Mouse (Mus musculus): ENCODE measurements around the gene Scn5a.

- no peak for TF ChIP-seq CTCF (IDR thresholded peaks at IDR 0.05)
- TF ChIP-seq POLR2A (IDR thresholded peaks at IDR 0.05; ENCODE audit: insufficient read depth, low read depth, low read length) = no peak
These were observed 118.4 kb downstream of the Scn5a start for GRCm38 (mm10) chr9:119460410-119460809.
